Mouse (Mus musculus) embryo, embryonic 11 days (tissue): Measurements from ENCODE around the gene Zfand2b.

ENCODE experiments used
- DNase-seq: peaks from one replicate; pipeline ENCODE4 v3.0.0-alpha.2; 2015

Zfand2b gene

GRCm38 (mm10) chr1:75168472-75169464 is at the start of gene Zfand2b:
Zfand2b (plus strand) TSS chr1:75168646.
- DNase-seq, result peak; percentile 97

GRCm38 (mm10) chr1:75122211-75122610 is 46.2 kb upstream of the Zfand2b start:
- DNase-seq, result no peak

- peak; percentile 96 for DNase-seq
Measured at GRCm38 (mm10) chr1:75124346-75125321, 43.8 kb upstream of the Zfand2b start, which contains the start of gene Nhej1. Nhej1 (minus strand) TSS chr1:75125200.

- no peak for DNase-seq
Measured at GRCm38 (mm10) chr1:75125418-75125817, 43.0 kb upstream of the Zfand2b start.

- DNase-seq, result no peak
Measured at GRCm38 (mm10) chr1:75128641-75129040, 39.8 kb upstream of the Zfand2b start.

GRCm38 (mm10) chr1:75133421-75134207 is 34.8 kb upstream of the Zfand2b start, which contains the start of gene Slc23a3:
Slc23a3 (minus strand) TSS chr1:75133890.
- DNase-seq, result no peak

GRCm38 (mm10) chr1:75136293-75136692 is 32.2 kb upstream of the Zfand2b start:
- DNase-seq, result no peak

GRCm38 (mm10) chr1:75136730-75137129 is 31.7 kb upstream of the Zfand2b start:
- no peak for DNase-seq

GRCm38 (mm10) chr1:75138448-75138847 is 30.0 kb upstream of the Zfand2b start:
- no peak for DNase-seq

- no peak for DNase-seq
Measured at GRCm38 (mm10) chr1:75140601-75141190, 27.8 kb upstream of the Zfand2b start.

- peak; percentile 70 for DNase-seq
Measured at GRCm38 (mm10) chr1:75141486-75142190, 26.8 kb upstream of the Zfand2b start.

- DNase-seq, result peak; percentile 97
Measured at GRCm38 (mm10) chr1:75142301-75143261, 25.9 kb upstream of the Zfand2b start, which contains the start of the genes Cnppd1 and Retreg2. Cnppd1 (minus strand) TSS chr1:75142711. Retreg2 (plus strand) TSS chr1:75142778.

- DNase-seq, result no peak
Measured at GRCm38 (mm10) chr1:75145589-75145988, 22.9 kb upstream of the Zfand2b start.

GRCm38 (mm10) chr1:75147411-75148135 is 20.9 kb upstream of the Zfand2b start:
- no peak for DNase-seq

- DNase-seq, result no peak
Measured at GRCm38 (mm10) chr1:75148727-75149126, 19.7 kb upstream of the Zfand2b start.

GRCm38 (mm10) chr1:75155837-75156236 is 12.6 kb upstream of the Zfand2b start:
- DNase-seq, result no peak

GRCm38 (mm10) chr1:75158990-75159389 is 9.5 kb upstream of the Zfand2b start:
- DNase-seq, result no peak

GRCm38 (mm10) chr1:75159540-75160255 is 8.7 kb upstream of the Zfand2b start:
- no peak for DNase-seq
